Mouse (Mus musculus) kidney, adult 9 months (tissue): ENCODE results near the gene Car11.
"Not testable (repeated sequence)": the region's sequence is repeated elsewhere in the genome, so short reads cannot be mapped to it uniquely, and the experiment has no call there.

ENCODE experiments used
- DNase-seq: peaks from one replicate; pipeline ENCODE4 v3.0.0; 2022

Gene Car11

GRCm38 (mm10) chr7:45699523-45700141, at the start of gene Car11:
Gene Car11, plus strand, starts transcription at chr7:45699843.
- no peak for DNase-seq

- not testable (repeated sequence) for DNase-seq
Measured at GRCm38 (mm10) chr7:45650484-45650883, 49.2 kb upstream of the Car11 start.

- DNase-seq, result no peak
Measured at GRCm38 (mm10) chr7:45654424-45655047, 45.1 kb upstream of the Car11 start.

- DNase-seq, result no peak
Measured at GRCm38 (mm10) chr7:45660746-45661478, 38.7 kb upstream of the Car11 start.

GRCm38 (mm10) chr7:45661702-45662101, 37.9 kb upstream of the Car11 start:
- not testable (repeated sequence) for DNase-seq

GRCm38 (mm10) chr7:45665303-45666138, 34.1 kb upstream of the Car11 start:
- no peak for DNase-seq

- no peak for DNase-seq
Measured at GRCm38 (mm10) chr7:45666161-45666560, 33.5 kb upstream of the Car11 start, which contains the start of gene Fut2. Gene Fut2, minus strand, starts transcription at chr7:45666394.

- DNase-seq, result no peak
Measured at GRCm38 (mm10) chr7:45667761-45668160, 31.9 kb upstream of the Car11 start.

- no peak for DNase-seq
Measured at GRCm38 (mm10) chr7:45668921-45669320, 30.7 kb upstream of the Car11 start.

- no peak for DNase-seq
Measured at GRCm38 (mm10) chr7:45677627-45678295, 21.9 kb upstream of the Car11 start.

GRCm38 (mm10) chr7:45678513-45678912, 21.1 kb upstream of the Car11 start:
- DNase-seq, result no peak

GRCm38 (mm10) chr7:45679966-45680621, 19.5 kb upstream of the Car11 start:
- peak; percentile 45 for DNase-seq

- no peak for DNase-seq
Measured at GRCm38 (mm10) chr7:45681046-45681736, 18.5 kb upstream of the Car11 start.

GRCm38 (mm10) chr7:45682144-45683126, 17.2 kb upstream of the Car11 start:
- DNase-seq, result peak; percentile 88

GRCm38 (mm10) chr7:45683396-45684050, 16.1 kb upstream of the Car11 start, which contains the start of gene Ntn5:
Gene Ntn5, plus strand, starts transcription at chr7:45684022.
- DNase-seq, result no peak

- no peak for DNase-seq
Measured at GRCm38 (mm10) chr7:45685811-45686210, 13.8 kb upstream of the Car11 start.

- DNase-seq, result peak; percentile 26
Measured at GRCm38 (mm10) chr7:45686841-45687240, 12.8 kb upstream of the Car11 start.

GRCm38 (mm10) chr7:45689099-45689498, 10.5 kb upstream of the Car11 start:
- no peak for DNase-seq

GRCm38 (mm10) chr7:45689800-45690199, 9.8 kb upstream of the Car11 start:
- DNase-seq, result peak; percentile 38
